Mouse (Mus musculus): ENCODE data around the gene Tcte2.
"Not testable (repeated sequence)": the region's sequence is repeated elsewhere in the genome, so short reads cannot be mapped to it uniquely, and the experiment has no call there.

DNA sequence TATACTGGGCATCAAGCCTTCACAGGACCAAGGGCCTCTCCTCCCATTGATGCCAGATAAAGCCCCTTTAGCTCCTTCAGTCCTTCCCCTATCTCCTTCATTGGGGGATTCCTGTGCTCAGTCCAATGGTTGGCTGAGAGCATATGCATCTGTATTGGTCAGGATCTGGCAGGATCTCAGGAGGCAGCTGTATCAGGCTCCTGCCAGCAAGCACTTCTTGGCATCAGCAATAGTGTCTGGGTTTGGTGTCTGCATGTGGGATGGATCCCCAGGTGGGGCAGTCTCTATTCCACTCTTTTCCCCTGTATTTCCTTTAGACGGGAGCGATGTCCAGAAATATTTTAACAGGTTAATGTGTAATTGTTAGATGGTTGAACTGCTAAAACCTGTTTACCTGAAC, 3.3 kb upstream of the Tcte2 start:
- TF ChIP-seq CTCF (IDR thresholded peaks at IDR 0.05; ENCODE audit: borderline replicate concordance, extremely low read depth, insufficient read depth, insufficient read length); POLR2A (IDR thresholded peaks at IDR 0.05; ENCODE audit: borderline replicate concordance, extremely low read depth, insufficient read depth, insufficient read length, poor library complexity, severe bottlenecking): not testable (repeated sequence)

All from brain, embryonic 14.5 days (tissue).